Mouse (Mus musculus): ENCODE measurements around the gene Atxn7l3.
"Not testable (repeated sequence)": the region's sequence is repeated elsewhere in the genome, so short reads cannot be mapped to it uniquely, and the experiment has no call there.

Gene Atxn7l3

DNA sequence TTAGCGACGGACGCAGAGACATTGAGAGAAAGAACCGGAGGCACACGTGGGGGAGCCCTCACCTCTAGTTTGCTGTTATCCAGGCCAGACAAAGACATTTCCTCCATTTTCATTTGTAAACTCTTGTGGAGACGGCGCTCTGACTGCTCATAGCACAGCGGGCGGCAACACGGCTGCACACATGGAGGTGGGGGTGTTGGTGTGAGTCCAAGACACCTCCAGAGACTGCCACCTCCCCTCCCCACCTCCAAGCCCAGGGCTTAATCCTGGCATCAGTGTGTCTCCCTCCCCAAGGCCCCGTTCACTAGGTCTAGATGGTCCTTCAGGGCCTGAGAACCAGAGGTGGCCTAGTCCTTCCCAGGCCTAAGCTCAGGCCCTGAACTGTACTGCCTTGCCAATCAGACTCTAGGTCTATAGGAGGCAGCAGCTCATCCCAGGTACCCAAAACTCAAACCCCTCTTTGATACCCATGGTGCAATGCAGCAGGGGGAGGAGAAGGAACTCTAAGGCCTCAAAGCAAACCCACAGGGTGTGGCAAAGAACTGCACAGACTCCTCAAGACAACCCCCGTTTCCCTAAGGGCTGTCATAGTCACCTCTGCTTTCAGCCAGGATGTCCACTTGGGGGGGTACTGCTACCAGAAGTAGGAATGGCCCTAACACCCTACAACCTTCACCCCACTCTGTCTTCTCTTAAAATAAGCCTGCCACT lies 1.4 kb downstream of the Atxn7l3 start:
- no peak for DNase-seq (ENCODE audit: low read depth, low spot score)

DNA sequence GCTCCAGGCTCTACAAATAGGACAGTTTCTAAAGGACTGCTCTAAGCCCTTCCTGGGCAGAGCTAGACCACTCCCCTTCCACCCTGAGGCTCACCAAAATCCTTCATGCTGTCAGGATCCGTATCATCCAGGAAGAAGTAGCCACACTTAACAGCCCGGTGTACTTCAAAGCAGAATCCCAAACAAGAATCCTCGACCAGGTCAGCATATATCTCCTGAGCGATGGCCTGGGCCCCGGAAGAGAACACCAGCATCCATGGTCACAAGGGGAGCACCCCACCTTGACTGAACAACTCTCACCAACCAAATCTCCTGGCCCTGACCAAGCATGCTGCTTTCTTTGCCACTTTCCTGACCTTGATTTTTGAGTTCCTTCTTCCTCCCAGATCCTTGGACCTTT lies 2.0 kb downstream of the Atxn7l3 start:
- no peak for DNase-seq (ENCODE audit: low read depth, low spot score)

DNA sequence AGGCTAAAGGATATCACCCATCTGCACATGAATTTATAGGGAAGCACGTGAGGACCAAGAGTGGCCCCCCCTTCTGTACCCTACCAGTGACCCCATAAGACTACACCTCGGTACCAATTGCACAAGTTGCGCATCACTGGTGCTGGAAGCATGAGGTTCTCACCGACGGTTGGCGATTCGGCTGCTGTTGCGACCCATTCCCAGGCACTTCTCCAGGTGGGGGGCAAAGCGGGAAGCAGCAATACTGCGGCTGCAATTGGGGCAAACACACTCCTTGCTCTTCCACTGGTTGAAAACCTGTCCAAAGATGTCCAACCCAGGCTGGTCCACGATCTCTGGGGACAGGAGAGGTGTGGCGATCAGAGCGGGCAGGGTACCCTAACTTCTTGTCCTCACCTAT lies 2.5 kb downstream of the Atxn7l3 start:
- no peak for DNase-seq (ENCODE audit: low read depth, low spot score)

DNA sequence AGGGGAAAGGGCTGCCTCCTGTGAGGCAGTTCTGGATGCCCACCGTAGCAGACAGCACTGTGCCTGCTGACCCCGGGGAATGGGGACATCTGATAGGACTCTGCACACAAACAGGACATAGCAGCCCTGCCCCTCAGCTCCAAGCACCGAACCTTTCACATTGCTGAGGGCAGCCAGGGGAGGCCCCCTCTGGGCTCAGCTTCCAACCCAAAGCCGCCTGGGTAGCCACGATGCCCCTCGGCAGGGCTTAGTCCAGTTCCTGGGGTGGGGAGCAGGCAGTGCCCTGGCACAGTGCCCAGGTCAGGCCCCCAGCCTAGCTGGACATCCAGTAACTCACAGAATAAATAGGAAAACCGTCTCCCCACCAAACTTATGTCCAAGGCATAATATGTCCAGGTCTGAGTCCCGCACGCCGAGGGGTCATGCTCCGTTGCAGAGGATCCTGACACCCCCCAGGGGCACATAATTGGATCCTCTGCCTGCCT lies 5.3 kb downstream of the Atxn7l3 start:
- DNase-seq (ENCODE audit: low read depth, low spot score) = no peak

DNA sequence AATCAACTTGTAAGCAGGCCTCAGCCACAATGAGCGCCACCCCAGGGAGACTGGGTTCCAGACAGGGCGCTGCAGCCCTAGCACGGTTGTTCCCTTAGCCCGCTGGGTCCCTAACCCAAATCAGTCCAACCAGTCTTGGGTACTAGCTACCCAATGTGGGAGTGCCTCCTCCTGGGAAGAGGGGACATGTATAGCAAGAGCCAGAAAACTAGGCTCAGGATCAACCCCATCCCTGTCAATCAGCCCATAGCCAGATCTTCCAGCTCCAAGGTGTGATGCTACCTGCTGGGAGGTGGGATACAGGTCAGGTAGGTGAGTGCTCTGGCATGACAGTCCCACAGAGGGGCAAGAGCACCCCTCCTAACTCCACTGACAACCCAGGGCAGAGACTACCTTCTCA lies 6.3 kb downstream of the Atxn7l3 start:
- DNase-seq (ENCODE audit: low read depth, low spot score) = no peak

DNA sequence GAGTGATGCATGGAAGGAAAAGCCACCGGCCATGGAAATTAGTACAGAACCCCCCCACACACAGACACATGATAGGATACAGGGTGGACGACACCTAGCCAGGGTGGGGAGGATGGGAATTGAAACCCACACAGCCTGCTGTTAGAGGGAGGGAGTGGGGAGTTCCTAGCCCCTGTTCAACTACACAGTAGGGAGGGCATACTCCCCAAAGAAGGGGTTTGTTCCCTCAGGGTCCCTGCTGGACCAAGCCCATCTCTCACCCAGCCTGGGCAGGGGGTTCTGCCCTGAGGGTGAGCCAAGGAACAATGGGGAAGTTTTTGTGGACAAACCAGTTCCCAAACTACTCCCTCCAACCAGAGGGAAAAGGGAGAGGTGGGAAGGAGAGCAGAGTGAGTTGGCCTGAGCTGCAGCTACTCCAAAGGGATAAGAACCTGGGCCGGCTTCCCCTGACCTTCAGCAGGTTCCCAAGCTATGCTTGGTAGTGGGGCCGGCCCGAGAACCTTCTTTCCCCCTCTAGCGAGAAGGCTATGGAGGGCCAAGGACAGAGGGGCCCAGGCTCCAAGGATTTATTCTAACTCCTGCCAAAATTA lies 6.8 kb downstream of the Atxn7l3 start:
- DNase-seq (ENCODE audit: low read depth, low spot score) = no peak

DNA sequence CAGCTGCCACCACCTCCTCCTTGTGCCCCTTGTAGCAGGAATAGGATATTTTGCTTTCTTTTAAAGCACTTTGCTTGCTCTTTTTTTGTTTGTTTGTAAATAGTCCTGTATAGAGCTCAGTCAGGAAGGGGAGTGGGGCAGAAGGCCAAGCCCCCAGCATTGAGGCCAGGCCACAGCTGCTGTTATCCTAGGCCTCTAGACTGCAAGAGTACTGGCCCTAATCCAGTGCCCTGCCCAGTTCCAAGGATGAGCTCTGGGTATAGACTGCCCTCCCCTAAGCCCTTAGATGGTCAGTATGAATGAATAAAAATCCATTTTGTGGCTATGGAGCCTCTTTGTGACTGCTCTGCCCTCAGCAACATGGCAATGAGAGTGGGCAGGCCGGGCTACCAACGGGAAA lies 7.5 kb downstream of the Atxn7l3 start:
- no peak for DNase-seq (ENCODE audit: low read depth, low spot score)

DNA sequence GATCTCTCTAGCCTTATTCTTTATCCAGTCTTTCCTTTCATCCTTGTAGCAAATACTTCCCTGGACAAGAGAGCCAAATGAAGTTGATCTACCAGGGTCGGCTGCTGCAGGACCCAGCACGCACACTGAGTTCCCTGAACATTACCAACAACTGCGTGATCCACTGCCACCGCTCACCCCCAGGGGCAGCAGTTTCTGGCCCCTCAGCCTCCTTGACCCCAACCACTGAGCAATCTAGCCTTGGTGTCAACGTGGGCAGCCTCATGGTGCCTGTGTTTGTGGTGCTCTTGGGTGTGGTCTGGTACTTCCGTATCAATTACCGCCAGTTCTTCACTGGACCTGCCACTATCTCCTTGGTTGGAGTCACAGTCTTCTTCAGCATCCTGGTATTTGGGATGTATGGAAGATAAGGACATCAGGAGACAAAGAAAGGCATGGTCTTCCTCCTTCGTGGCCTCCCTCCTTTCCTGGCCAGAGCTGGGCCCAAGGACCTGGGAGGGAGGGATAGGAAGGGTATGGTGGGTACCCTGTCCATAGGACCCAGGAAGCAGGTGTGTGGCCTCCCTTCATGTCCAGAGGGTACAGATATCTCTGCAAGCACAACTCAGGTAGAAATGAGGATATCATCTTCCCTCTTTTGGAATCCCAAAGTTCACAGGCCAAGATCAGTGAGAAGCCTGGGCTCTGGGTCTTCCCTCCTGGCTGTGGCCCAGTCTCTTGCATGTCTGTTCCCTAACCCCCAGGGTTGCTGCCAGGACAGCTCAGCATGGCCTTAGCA lies 8.2 kb downstream of the Atxn7l3 start:
- no peak for DNase-seq (ENCODE audit: low read depth, low spot score)

DNA sequence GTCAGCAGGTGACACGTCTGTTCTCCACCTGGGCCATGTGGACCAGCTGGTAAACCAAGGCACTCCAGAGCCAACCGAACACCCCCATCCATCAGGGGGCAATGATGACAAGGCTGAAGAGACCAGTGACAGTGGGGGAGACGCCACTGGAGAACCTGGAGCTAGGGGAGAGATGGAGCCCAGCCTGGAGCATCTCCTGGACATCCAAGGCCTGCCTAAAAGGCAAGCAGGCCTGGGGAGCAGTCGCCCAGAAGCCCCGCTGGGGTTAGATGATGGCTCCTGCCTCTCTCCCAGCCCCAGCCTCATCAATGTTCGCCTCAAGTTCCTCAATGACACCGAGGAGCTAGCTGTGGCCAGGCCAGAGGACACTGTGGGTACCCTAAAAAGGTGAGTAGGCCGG lies 8.9 kb downstream of the Atxn7l3 start:
- DNase-seq (ENCODE audit: low read depth, low spot score) = no peak

DNA sequence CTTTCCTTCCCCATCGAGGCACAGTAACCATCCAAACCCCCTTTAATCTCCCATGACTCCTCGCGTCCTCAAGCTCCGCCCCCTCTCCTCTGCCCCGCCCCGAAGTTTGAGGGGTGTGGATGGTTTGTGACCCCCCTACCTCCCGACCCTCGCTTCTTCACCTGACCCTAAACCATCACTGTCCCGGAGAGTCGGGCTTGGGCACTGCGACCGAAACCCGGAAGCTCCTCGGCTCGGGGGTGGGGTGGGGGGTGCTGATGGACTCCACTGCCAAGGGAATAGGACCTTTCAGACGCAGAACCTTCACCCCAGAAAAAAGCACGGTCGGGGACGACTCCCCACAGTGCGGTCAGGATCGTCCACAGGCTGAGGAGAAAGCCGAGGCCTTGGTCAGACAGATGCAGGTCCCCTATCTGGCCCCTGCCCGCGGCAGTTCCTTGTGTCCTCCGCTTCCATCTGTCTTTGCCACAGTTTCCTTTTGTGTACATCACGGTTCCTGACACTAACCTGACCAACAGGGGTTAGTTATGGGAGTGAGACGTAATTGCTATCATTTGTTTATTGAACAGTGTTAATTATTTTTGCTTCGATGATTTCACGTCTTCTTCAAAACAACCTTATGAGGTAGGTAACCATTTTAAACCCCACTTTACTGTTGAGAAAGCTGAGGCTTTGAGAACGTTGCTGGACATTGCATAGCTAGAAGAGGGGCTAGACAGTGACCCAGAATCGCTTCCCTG lies 11.2 kb downstream of the Atxn7l3 start:
- no peak for DNase-seq (ENCODE audit: low read depth, low spot score)

DNA sequence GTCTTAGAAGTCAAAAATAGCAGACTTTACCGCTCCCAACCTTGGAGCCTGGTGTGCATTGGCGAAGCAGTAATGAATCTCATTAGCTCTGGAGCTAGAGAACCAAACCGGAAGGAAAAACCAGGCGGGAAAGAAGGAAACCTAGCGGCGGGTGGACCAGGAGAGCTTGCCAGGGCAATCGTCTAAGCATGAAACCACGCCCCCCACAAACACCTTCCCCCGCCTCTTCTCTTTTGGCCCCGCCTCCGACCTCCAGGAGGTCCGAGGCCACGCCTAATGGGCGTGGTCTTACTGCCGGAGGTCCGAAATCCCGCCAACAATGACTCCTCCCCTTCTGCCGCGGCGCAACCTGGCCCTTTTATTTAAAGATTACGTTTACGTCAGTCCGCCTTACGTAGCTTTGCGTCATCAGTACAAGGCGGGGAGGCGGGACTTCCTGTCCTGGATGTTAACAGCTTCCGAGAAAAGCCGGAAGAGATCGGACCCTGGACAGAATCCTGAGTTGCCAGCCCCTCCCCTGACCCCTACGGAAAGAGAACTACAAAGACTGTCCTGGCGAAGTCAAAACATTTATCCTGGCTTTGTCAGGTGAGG lies 11.8 kb downstream of the Atxn7l3 start, which contains the start of gene Tmub2:
Tmub2 (plus strand) TSS at position 431 of the 594 bp plus-strand sequence.
- peak; percentile 100 for DNase-seq (ENCODE audit: low read depth, low spot score)

DNA sequence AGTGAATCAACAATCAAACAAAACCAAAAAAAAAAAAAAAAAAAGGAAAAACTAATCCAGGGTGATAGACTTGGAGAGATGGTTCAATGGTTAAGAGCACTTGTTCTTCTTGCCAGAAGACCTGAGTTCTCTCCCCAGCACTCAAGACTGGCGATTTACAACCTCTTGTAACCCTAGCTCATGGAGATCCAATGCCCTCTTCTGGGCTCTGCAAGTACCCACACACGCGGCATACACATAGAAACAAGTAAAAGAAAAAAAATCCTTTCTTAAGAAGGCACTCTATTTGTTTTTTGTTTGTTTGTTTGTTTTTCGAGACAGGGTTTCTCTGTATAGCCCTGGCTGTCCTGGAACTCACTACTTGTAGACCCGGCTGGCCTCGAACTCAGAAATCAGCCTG lies 12.5 kb downstream of the Atxn7l3 start:
- no peak for DNase-seq (ENCODE audit: low read depth, low spot score)

DNA sequence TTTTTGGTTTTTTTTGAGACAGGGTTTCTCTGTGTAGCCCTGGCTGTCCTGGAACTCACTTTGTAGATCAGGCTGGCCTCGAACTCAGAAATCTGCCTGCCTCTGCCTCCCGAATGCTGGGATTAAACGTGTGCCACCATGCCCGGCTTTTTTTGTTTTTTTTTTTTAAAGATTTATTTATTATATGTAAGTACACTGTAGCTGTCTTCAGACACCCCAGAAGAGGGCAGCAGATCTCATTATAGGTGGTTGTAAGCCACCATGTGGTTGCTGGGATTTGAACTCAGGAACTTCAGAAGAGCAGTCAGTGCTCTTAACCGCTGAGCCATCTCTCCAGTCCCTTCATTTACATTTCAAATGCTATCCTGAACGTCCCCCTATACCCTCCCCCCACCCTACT lies 16.2 kb downstream of the Atxn7l3 start:
- not testable (repeated sequence) for DNase-seq (ENCODE audit: low read depth, low spot score)

DNA sequence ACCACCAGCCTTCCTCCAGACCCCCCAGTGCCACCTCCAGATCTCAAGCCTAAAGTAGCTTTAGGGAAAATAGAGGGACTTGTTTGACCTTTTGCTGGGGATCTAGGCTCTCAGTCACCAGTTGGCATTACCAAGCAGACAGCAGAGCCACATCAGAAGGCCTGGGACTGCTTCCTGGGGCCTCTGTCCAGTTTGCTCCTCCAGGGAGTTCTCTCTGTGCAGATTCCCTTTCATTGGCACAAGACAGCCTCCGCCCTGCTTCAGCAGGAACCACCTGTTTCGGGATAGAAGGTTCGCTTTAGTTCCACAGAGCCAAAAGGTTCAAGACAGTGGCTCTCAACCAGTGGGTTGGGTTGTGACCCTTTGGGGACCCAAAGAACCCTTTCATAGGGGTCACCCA lies 16.8 kb downstream of the Atxn7l3 start:
- DNase-seq (ENCODE audit: low read depth, low spot score) = no peak

DNA sequence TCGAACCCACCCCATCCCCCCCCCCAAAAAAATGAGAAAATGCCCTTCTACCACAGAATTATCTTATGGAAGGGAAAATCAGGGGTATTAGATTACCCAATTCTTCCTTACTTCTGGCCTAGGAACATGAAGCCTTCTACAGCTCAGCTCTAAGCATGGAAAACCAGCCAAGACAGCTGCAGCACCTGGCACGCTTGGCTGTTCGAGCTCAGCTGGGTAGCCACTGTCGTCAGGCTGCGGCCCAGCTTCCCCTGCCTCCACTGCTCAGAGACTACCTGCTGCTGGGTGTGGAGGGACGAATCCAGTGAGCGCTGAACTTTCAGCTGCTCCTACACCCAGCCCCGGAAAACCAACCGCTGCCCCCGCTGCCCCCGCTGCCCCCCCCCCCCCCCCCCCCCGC lies 18.7 kb downstream of the Atxn7l3 start:
- DNase-seq (ENCODE audit: low read depth, low spot score) = no peak

DNA sequence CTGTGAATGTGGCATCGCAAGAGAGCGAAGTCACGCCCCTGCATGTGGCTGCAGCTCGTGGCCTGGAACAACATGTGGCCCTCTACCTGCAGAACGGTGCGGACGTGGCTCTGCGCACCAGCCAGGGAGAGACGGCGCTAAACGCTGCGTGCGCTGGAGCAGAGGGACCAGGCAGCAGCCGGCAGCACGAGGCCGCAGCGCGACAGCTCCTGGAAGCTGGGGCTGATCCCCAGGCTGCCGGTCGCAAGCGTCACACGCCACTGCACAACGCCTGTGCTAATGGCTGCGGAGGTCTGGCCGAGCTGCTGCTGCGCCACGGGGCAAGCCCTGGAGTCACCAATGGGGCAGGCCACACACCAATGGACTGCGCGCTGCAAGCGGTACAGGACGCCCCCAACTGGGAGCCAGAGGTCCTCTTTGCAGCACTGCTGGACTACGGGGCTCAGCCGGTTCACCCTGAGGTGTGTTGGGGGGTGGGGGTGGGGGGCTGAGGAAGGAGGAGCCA lies 20.0 kb downstream of the Atxn7l3 start:
- DNase-seq (ENCODE audit: low read depth, low spot score) = peak; percentile 55

DNA sequence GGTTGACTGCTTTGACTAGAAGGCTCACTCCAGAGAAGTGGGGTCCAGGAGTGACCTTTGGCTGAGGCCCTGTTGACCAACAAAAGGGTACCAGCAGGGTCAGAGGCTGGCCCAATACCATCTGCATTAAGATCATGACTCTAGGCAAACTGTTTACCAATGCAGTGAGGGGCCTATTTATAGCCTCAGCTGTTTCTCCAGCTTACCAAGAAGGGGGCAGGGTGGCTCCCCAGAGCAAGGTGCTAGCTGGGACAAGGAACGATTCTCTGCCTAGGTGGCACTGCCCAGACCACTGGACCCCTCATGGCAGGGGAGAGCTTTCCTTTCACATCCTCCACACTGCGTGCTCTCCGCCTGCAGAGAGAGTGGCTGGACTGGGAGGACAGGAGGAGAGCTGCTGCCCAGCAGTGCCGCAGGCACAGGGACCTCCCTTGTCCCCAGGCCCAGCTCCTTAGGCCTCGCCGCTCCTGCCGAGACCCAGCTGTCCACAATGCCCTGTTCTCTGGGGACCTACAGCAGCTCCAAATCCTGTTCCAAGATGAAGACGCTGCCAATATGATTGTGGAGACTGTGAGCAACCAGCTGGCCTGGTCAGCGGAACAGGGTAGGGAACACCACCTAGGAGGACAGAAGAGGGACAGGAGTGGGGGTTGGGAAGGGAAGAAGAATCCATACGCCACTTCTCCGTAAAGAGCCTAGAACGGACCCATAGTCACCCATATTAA lies 27.7 kb downstream of the Atxn7l3 start, which contains the start of gene Asb16:
Asb16 (plus strand) TSS at position 224 of the 725 bp plus-strand sequence.
- no peak for DNase-seq (ENCODE audit: low read depth, low spot score)

DNA sequence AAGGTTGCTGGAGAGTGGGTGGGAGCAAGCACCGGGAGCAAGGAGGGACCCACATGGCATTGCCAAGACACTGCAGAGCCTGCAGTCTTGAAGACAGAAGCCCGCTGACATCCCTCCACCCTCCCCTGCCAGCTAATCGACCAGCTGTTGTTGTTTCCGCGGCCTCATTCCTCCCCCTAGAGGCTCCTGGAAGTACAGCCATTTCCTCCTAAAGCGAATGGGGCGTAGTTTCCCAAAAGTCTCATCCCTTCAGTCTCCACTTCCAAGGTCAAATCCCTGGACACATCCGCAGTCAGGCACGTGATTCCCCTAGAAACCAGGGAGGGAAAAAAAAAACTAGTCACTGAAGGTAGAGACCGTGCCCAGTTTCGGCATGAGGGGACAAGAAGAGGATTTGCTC lies 29.0 kb downstream of the Atxn7l3 start:
- DNase-seq (ENCODE audit: low read depth, low spot score) = peak; percentile 78

DNA sequence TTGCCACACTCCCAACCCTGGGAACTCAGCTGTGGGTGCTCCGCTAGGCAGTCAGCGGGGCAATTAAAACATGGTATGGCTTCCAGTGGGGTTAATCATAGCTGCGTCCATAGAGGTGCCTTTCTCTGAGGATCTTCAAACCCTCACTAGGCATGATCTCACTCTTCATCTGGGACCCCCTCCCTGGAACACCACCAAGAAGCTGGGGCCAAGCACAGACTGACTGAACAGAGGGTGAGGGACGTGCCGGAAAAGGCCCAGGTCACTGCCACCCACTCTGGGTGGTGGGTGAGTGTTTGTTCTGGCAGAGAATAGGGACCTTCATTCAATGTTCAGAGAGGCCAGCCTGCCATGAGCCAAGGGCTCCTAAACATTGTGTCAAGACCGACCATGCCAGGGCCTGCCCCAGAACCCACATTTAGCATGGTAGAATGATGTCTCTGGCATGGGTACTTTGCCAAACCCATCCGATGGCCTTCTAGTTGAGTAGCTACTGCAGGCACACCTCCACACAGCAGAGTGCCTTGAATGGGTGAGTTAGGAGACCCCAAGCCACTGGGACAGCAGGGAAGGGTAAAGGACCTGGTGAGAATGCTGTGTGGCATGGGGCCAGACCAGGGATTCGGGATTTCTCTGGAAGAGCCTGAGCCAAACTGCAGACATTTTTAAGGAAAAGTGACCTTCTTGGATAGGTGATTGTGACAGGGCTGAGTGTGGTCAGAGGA lies 29.6 kb downstream of the Atxn7l3 start:
- no peak for DNase-seq (ENCODE audit: low read depth, low spot score)

DNA sequence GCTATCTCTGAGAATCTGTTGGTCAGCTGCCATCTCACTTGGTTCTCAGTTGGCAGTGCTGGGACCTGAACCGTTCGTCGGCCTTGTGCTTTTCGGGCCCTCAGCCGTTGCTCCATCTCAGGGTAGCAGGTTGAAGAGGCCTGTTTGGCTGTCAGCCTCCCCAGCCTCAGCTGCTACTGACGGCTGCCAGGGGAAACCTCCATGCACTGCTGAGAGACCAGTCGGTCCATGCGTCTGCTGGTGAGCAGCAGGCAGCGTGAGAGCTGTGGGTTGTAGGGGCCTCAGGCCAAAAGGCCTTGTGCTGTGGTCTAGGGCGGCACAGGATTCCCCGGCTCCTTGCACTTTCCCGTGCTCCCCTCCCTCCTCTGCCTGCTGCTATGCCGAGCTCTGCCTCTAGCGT lies 30.6 kb downstream of the Atxn7l3 start:
- DNase-seq (ENCODE audit: low read depth, low spot score) = no peak

Measured in mesoderm, embryonic 11.5 days (tissue).